16 mouse cellular contexts compared by ENCODE assay signal in genomic region chr3:119936526-119936925, GRCm38 (mm10).
"Had no signal": no experiment of that assay in that cellular context is flagged by ENCODE, and none has a peak within 500 bp of the region (broad histone marks: within the 10 kb centered on the region; RNA-seq: fewer than 3 reads in every experiment).

No protein-coding gene starts in this region.

- H3K4me2 ChIP-seq: kidney, embryonic 15.5 days; liver, embryonic 13.5 days; midbrain, embryonic 13.5 days; neural tube, embryonic 13.5 days had no signal

- H3K27me3 ChIP-seq: kidney, embryonic 15.5 days; liver, embryonic 13.5 days; midbrain, embryonic 13.5 days; neural tube, embryonic 13.5 days had no signal

- H3K9ac ChIP-seq: kidney, embryonic 15.5 days; liver, embryonic 13.5 days; midbrain, embryonic 13.5 days; neural tube, embryonic 13.5 days had no signal

- H3K36me3 ChIP-seq: kidney, embryonic 15.5 days; liver, embryonic 13.5 days; midbrain, embryonic 13.5 days; neural tube, embryonic 13.5 days had no signal

- ATAC-seq: midbrain, embryonic 13.5 days; midbrain, embryonic 16.5 days had no signal

- H3K4me1 ChIP-seq: kidney, embryonic 15.5 days; liver, embryonic 13.5 days had no signal

- H3K9me3 ChIP-seq: kidney, embryonic 15.5 days; liver, embryonic 13.5 days; midbrain, embryonic 13.5 days; neural tube, embryonic 13.5 days had no signal

- H3K27ac ChIP-seq: kidney, embryonic 15.5 days; left cerebral cortex, adult 2 months; liver, embryonic 13.5 days; midbrain, embryonic 13.5 days; neural tube, embryonic 13.5 days had no signal

- DNase-seq: kidney, adult 8-10 months; kidney, postnatal 10 days; kidney, postnatal 36 days; layer of hippocampus, postnatal 36 days; liver, embryonic 13.5 days; lung, adult 2 months; lung, postnatal 14 days; lung, postnatal 4 days; thymus, adult 18-20 months; thymus, postnatal 36 days had no signal

- H3K4me3 ChIP-seq: kidney, embryonic 15.5 days; left cerebral cortex, adult 2 months; liver, embryonic 13.5 days; midbrain, embryonic 13.5 days; myocyte; neural tube, embryonic 13.5 days had no signal
